16 mouse cellular contexts compared by ENCODE assay signal in genomic region chr19:12473201-12473641, GRCm38 (mm10). TPM values are rescaled to one million over a fixed set of nuclear protein-coding genes. Genes with fewer than 3 reads are reported as not detected.
DNase-seq lines count a peak whose midpoint lies in the region; ATAC-seq and TF ChIP-seq lines count a peak whose summit lies in the region.
"Had no signal": no experiment of that assay in that cellular context is flagged by ENCODE, and none has a peak within 500 bp of the region (broad histone marks: within the 10 kb centered on the region; RNA-seq: fewer than 3 reads in every experiment).

No protein-coding gene starts in this region.

- H3K27me3 ChIP-seq in lung, embryonic 14.5 days (ENCODE audit: insufficient read depth, low read length): no peaks in the 10 kb centered on the region
- H3K27me3 ChIP-seq in stomach, embryonic 14.5 days (ENCODE audit: control insufficient read depth, insufficient read depth, low read length): no peaks in the 10 kb centered on the region
- H3K27me3 ChIP-seq: hindbrain, embryonic 13.5 days; midbrain, embryonic 13.5 days had no signal

- H3K4me2 ChIP-seq in lung, embryonic 14.5 days: no peak overlapping the region
- H3K4me2 ChIP-seq in stomach, embryonic 14.5 days (replicated peaks; ENCODE audit: low read depth, low read length): no peak overlapping the region
- H3K4me2 ChIP-seq: hindbrain, embryonic 13.5 days; midbrain, embryonic 13.5 days had no signal

- 70% methylated on average over 4 of the region's 4 CpGs for WGBS in lung, embryonic 14.5 days
- WGBS in stomach, embryonic 14.5 days: 65% methylated on average over 4 of the region's 4 CpGs

- H3K27ac ChIP-seq in lung, embryonic 14.5 days (ENCODE audit: low read depth): peak overlapping the region; percentile 63; the same call in 1 of the 2 replicates
- H3K27ac ChIP-seq in brown adipose tissue, adult 24 weeks (replicated peaks; ENCODE audit: low read depth, low read length): peak overlapping the region; percentile 26; the same call in 1 of the 2 replicates
- peak overlapping the region; percentile 45; the same call in 1 of the 2 replicates for H3K27ac ChIP-seq in stomach, embryonic 14.5 days (ENCODE audit: low read length)
- H3K27ac ChIP-seq: hindbrain, embryonic 13.5 days; liver, embryonic 14.5 days; midbrain, embryonic 13.5 days had no signal

- peaks cover 23% of the 10 kb centered on the region for H3K36me3 ChIP-seq in lung, embryonic 14.5 days (ENCODE audit: insufficient read depth)
- H3K36me3 ChIP-seq in stomach, embryonic 14.5 days (ENCODE audit: control insufficient read depth, insufficient read depth, low read length): peaks cover 20% of the 10 kb centered on the region

- no peak overlapping the region for H3K4me3 ChIP-seq in lung, embryonic 14.5 days (ENCODE audit: low read depth, low read length)
- no peak overlapping the region for H3K4me3 ChIP-seq in brown adipose tissue, adult 24 weeks (ENCODE audit: insufficient read depth, low read depth, low read length)
- no peak overlapping the region for H3K4me3 ChIP-seq in stomach, embryonic 14.5 days (ENCODE audit: low read depth, low read length)
- H3K4me3 ChIP-seq: hindbrain, embryonic 13.5 days; midbrain, embryonic 13.5 days had no signal

- peak; percentile 63 for DNase-seq in lung, embryonic 14.5 days
- DNase-seq in lung, postnatal 10 days: no peak
- DNase-seq in CD8-positive naive resting alpha-beta T cell, adult 2 months (ENCODE audit: low read depth in 2 of 2, low spot score in 2 of 2): peak; percentile 53 to 75
- DNase-seq in B cell, adult 2 months: no peak
- no peak for DNase-seq in embryo, embryonic 9.5 days (ENCODE audit: extremely low spot score)
- DNase-seq: cerebellum, adult 8-10 months; kidney, postnatal 10 days; right cerebral cortex, postnatal 14 days; thymus, postnatal 4 days had no signal

- H3K4me1 ChIP-seq in lung, embryonic 14.5 days (ENCODE audit: insufficient read depth): peaks cover 17% of the 10 kb centered on the region
- H3K4me1 ChIP-seq in brown adipose tissue, adult 24 weeks (ENCODE audit: control insufficient read depth, insufficient read depth, insufficient read length, low read length): peaks cover 11% of the 10 kb centered on the region; the same call in 1 of the 2 replicates
- H3K4me1 ChIP-seq in stomach, embryonic 14.5 days (ENCODE audit: control insufficient read depth, insufficient read depth, low read length): peaks cover 9% of the 10 kb centered on the region; the same call in 1 of the 2 replicates

- H3K9me3 ChIP-seq in lung, embryonic 14.5 days (ENCODE audit: low read depth, low read length): no peaks in the 10 kb centered on the region
- no peaks in the 10 kb centered on the region for H3K9me3 ChIP-seq in stomach, embryonic 14.5 days (ENCODE audit: control insufficient read depth, low read depth, low read length)
- H3K9me3 ChIP-seq: hindbrain, embryonic 13.5 days; midbrain, embryonic 13.5 days had no signal

- no peak overlapping the region for H3K9ac ChIP-seq in lung, embryonic 14.5 days
- H3K9ac ChIP-seq in stomach, embryonic 14.5 days (replicated peaks; ENCODE audit: low read depth, low read length): no peak overlapping the region
- H3K9ac ChIP-seq: hindbrain, embryonic 13.5 days; liver, embryonic 14.5 days; midbrain, embryonic 13.5 days had no signal

- ATAC-seq in lung, embryonic 14.5 days (ENCODE audit: insufficient read depth): peak; percentile 64
- ATAC-seq in stomach, embryonic 14.5 days (ENCODE audit: insufficient number of reproducible peaks, insufficient read depth, low FRiP score, low read depth): no peak
- ATAC-seq: midbrain, embryonic 13.5 days had no signal

- no peak for TF ChIP-seq CTCF in lung, embryonic 14.5 days (IDR thresholded peaks at IDR 0.05; ENCODE audit: low read depth)

RNA-seq across cellular contexts. Expression of gene Mpeg1, which starts 12.6 kb away (rescaled TPM):
- polyA plus RNA-seq in lung, embryonic 14.5 days (2014; fragmentation: Nextera tagmentation; extraction: Ambion mirVana): 0.63 and 0.76 TPM in 2 replicates
- polyA plus RNA-seq in brown adipose tissue, adult 24 weeks (2012; ENCODE audit: insufficient read depth, insufficient read length, missing spikeins): 6.3 and 7.9 TPM in 2 replicates
- 1.3 and 1.4 TPM in 2 replicates for polyA plus RNA-seq in stomach, embryonic 14.5 days (2014; fragmentation: Nextera tagmentation; extraction: Ambion mirVana)

RNA-seq across cellular contexts. Expression of gene Dtx4, which starts 28.0 kb away (rescaled TPM):
- 17.2 and 17.7 TPM in 2 replicates for polyA plus RNA-seq in lung, embryonic 14.5 days (2014; fragmentation: Nextera tagmentation; extraction: Ambion mirVana)
- 8.0 and 8.5 TPM in 2 replicates for polyA plus RNA-seq in brown adipose tissue, adult 24 weeks (2012; ENCODE audit: insufficient read depth, insufficient read length, missing spikeins)
- 18.9 and 20.2 TPM in 2 replicates for polyA plus RNA-seq in stomach, embryonic 14.5 days (2014; fragmentation: Nextera tagmentation; extraction: Ambion mirVana)

RNA-seq across cellular contexts. Expression of gene Pfpl, which starts 45.5 kb away (rescaled TPM):
- polyA plus RNA-seq in lung, embryonic 14.5 days (2014; fragmentation: Nextera tagmentation; extraction: Ambion mirVana): not detected in 2 replicates
- polyA plus RNA-seq in brown adipose tissue, adult 24 weeks (2012; ENCODE audit: insufficient read depth, insufficient read length, missing spikeins): not detected in 2 replicates
- not detected in 2 replicates for polyA plus RNA-seq in stomach, embryonic 14.5 days (2014; fragmentation: Nextera tagmentation; extraction: Ambion mirVana)
- polyA plus RNA-seq: embryonic facial prominence, embryonic 11.5 days; hindbrain, embryonic 13.5 days; liver, embryonic 14.5 days; midbrain, embryonic 13.5 days; neural tube, embryonic 14.5 days had no signal

RNA-seq across cellular contexts. Expression of gene Olfr1441, which starts 56.0 kb away (rescaled TPM):
- polyA plus RNA-seq in lung, embryonic 14.5 days (2014; fragmentation: Nextera tagmentation; extraction: Ambion mirVana): not detected in 2 replicates
- not detected in 2 replicates for polyA plus RNA-seq in brown adipose tissue, adult 24 weeks (2012; ENCODE audit: insufficient read depth, insufficient read length, missing spikeins)
- polyA plus RNA-seq in stomach, embryonic 14.5 days (2014; fragmentation: Nextera tagmentation; extraction: Ambion mirVana): not detected in 2 replicates
- polyA plus RNA-seq: embryonic facial prominence, embryonic 11.5 days; hindbrain, embryonic 13.5 days; liver, embryonic 14.5 days; midbrain, embryonic 13.5 days; neural tube, embryonic 14.5 days had no signal

Comparison
In these comparisons a context has a peak if more than half of its experiments do, and no peak if none do; other contexts are left out.
1. DNase-seq: peak in lung, embryonic 14.5 days (single experiment) and CD8-positive naive resting alpha-beta T cell, adult 2 months (2 of 2); none in lung, postnatal 10 days (single experiment), B cell, adult 2 months (0 of 2) and embryo, embryonic 9.5 days (single experiment).
2. Peak in every context shown above with its lines, with median percentiles within 50 percentile points of each other: H3K27ac ChIP-seq.